Mouse (Mus musculus) kidney, adult 11 months (tissue): ENCODE measurements at regions not wholly inside any gene's neighbourhood (a gene's known extent, or its start where the extent isn't known, plus 50 kb on each side); places are given as distances from the start of the nearest gene placed in this dataset.
"Not testable (repeated sequence)": the region's sequence is repeated elsewhere in the genome, so short reads cannot be mapped to it uniquely, and the experiment has no call there.

Experiments
- DNase-seq: peaks from one replicate; pipeline ENCODE4 v3.0.0; 2022

GRCm38 (mm10) chr19:35034408-35034807 is 112.2 kb downstream of the Kif20b start:
- no peak for DNase-seq

GRCm38 (mm10) chr19:35045576-35045975 is 123.4 kb downstream of the Kif20b start:
- no peak for DNase-seq

GRCm38 (mm10) chr19:35066352-35066935 is 144.3 kb downstream of the Kif20b start:
- no peak for DNase-seq

- no peak for DNase-seq
Measured at GRCm38 (mm10) chr19:35081126-35081525, 159.0 kb downstream of the Kif20b start.

- DNase-seq = no peak
Measured at GRCm38 (mm10) chr19:35101244-35101643, 179.1 kb downstream of the Kif20b start.

- DNase-seq = no peak
Measured at GRCm38 (mm10) chr19:35114313-35114712, 192.2 kb downstream of the Kif20b start.

- no peak for DNase-seq
Measured at GRCm38 (mm10) chr19:35125278-35125677, 203.1 kb downstream of the Kif20b start.

GRCm38 (mm10) chr19:35126594-35127051 is 204.5 kb downstream of the Kif20b start:
- DNase-seq = no peak

- no peak for DNase-seq
Measured at GRCm38 (mm10) chr19:35128104-35128503, 205.9 kb downstream of the Kif20b start.

GRCm38 (mm10) chr19:35143131-35143530 is 221.0 kb downstream of the Kif20b start:
- no peak for DNase-seq

GRCm38 (mm10) chr19:35143781-35144180 is 221.6 kb downstream of the Kif20b start:
- DNase-seq = no peak

GRCm38 (mm10) chr19:35149476-35149875 is 227.3 kb downstream of the Kif20b start:
- DNase-seq = not testable (repeated sequence)

- peak; percentile 45 for DNase-seq
Measured at GRCm38 (mm10) chr19:35150780-35151725, 228.9 kb downstream of the Kif20b start.

- DNase-seq = no peak
Measured at GRCm38 (mm10) chr19:35151841-35152240, 229.7 kb downstream of the Kif20b start.

GRCm38 (mm10) chr19:35157849-35158248 is 235.7 kb downstream of the Kif20b start:
- no peak for DNase-seq

GRCm38 (mm10) chr19:35164727-35165126 is 242.6 kb downstream of the Kif20b start:
- no peak for DNase-seq

GRCm38 (mm10) chr19:35170554-35170953 is 248.4 kb downstream of the Kif20b start:
- no peak for DNase-seq

GRCm38 (mm10) chr19:35180102-35180501 is 257.9 kb downstream of the Kif20b start:
- no peak for DNase-seq

- DNase-seq = no peak
Measured at GRCm38 (mm10) chr19:35205557-35206239, 283.5 kb downstream of the Kif20b start.

- DNase-seq = no peak
Measured at GRCm38 (mm10) chr19:35244188-35244587, 322.0 kb downstream of the Kif20b start.

- peak; percentile 29 for DNase-seq
Measured at GRCm38 (mm10) chr19:35247531-35247930, 325.4 kb downstream of the Kif20b start.

GRCm38 (mm10) chr19:35258634-35259033 is 336.5 kb downstream of the Kif20b start:
- not testable (repeated sequence) for DNase-seq

- no peak for DNase-seq
Measured at GRCm38 (mm10) chr19:35263101-35263500, 340.9 kb downstream of the Kif20b start.
